Mouse (Mus musculus) embryonic facial prominence, embryonic 11.5 days (tissue): ENCODE measurements around the gene BC048679. TPM values are rescaled to one million over a fixed set of nuclear protein-coding genes. Genes with fewer than 3 reads are reported as not detected.

ENCODE experiments used
- ATAC-seq: fragments of 200-750 bp; cut with Nextera tagmentation; replicated peaks from 2 replicates; pipeline ENCODE4 v1.8.0; 2017; ENCODE audit warnings: low read depth; ENCODE audit not compliant: insufficient number of reproducible peaks, low FRiP score, low TSS enrichment
- DNase-seq: peaks from one replicate; pipeline ENCODE4 v3.0.0-alpha.2; 2015; ENCODE audit warnings: low spot score
- H3K27ac ChIP-seq: fragments of 300-500 bp; sonication (generic); replicated peaks from 2 replicates; pipeline ENCODE4 v1.5.1; 2014; ENCODE audit warnings: mild to moderate bottlenecking, low read depth, low read length, control low read depth
- H3K27me3 ChIP-seq: fragments of 300-500 bp; sonication (generic); 2 replicates; pipeline ENCODE4 v1.6.1; 2014; ENCODE audit warnings: mild to moderate bottlenecking, low read length, moderate library complexity, mixed read lengths; ENCODE audit not compliant: control insufficient read depth, insufficient read depth
- H3K36me3 ChIP-seq: fragments of 300-500 bp; sonication (generic); replicated peaks from 2 replicates; pipeline ENCODE4 v1.6.1; 2014; ENCODE audit warnings: low read depth, mild to moderate bottlenecking, low read length, moderate library complexity, mixed read lengths; ENCODE audit not compliant: control insufficient read depth, insufficient read depth
- H3K4me1 ChIP-seq: fragments of 300-500 bp; sonication (generic); 2 replicates; pipeline ENCODE4 v1.6.1; 2014; ENCODE audit warnings: low read length, mixed read lengths; ENCODE audit not compliant: control insufficient read depth, insufficient read depth
- H3K4me2 ChIP-seq: fragments of 300-500 bp; sonication (generic); 2 replicates; pipeline ENCODE4 v1.6.1; 2014; ENCODE audit warnings: low read depth, mild to moderate bottlenecking, control low read depth, low read length, moderate library complexity
- H3K4me3 ChIP-seq: fragments of 300-500 bp; sonication (generic); 2 replicates; pipeline ENCODE4 v1.5.1; 2014; ENCODE audit warnings: low read depth, low read length, control low read depth
- H3K9ac ChIP-seq: fragments of 300-500 bp; sonication (generic); replicated peaks from 2 replicates; pipeline ENCODE4 v1.6.1; 2014; ENCODE audit warnings: mild to moderate bottlenecking, control low read depth, low read length
- H3K9me3 ChIP-seq: fragments of 300-500 bp; sonication (generic); replicated peaks from 2 replicates; pipeline ENCODE4 v1.6.1; 2016; ENCODE audit warnings: mild to moderate bottlenecking, low read length, inconsistent platforms, mixed read lengths; ENCODE audit not compliant: control insufficient read depth
- WGBS: fragments of 180-500 bp; shearing (Covaris S2); extraction: QIAGEN DNeasy Blood & Tissue Kit; methylation state at CpG from one replicate; pipeline ENCODE4 v1.1.7; 2014; 5-methylcytosine and 5-hydroxymethylcytosine counted together
- polyA plus RNA-seq: library from polyadenylated mRNA; unstranded; fragments of >200 nt; fragmentation: Nextera tagmentation; extraction: Ambion mirVana; gene quantifications from 2 replicates; pipeline ENCODE4 v1.2.1, GENCODE M21; 2014

Gene BC048679
- 0.36 TPM in 1 of 2 replicates, not detected in the other for polyA plus RNA-seq

DNA sequence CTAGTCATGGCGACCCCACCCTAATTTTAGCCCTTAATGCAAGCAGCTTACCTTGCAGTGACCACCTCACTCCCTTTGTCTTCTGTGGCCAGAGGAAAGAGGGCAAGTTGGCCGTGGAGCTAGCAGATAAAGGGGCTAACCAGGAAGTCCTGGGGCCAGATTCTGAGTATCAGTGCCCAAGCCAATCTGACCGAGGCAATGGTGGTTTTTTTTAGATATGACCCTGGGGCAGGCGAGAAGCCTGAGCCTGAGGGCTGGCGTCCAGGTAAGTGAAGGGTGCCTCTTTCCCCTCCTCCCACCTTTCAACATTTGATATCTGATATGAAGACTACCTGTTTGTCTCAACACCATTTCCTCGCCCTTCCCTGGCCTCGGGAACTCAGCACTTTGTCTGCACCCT is at the start of gene BC048679:
Gene BC048679 (minus strand): TSS at position 101 of the 400 bp plus-strand sequence.
- Histone ChIP-seq H3K27ac (no peak within 1 kb of the TSS), H3K27me3 (peaks cover 7% of the 10 kb centered on the region; the same call in 1 of the 2 replicates)
- 61% methylated on average over 7 of the region's 7 CpGs for WGBS

DNA sequence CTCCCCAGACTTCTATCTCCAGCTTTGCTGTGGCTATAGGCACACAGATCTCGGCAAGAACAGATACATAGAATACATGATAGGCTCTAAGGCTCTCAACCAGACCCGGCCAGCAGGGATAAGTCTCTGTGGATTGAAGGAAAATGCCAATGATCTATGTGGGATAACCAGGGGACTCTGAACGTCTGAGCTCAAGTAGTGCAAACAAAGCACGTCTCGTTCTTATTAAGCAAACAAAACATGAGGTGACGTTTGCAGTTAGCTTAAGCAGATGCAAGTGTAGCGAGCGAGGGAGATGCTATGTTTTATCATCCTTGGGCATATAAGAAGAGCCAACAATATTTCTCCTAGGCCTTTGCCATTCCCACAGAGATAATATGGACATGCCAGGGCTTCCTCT is 44.9 kb upstream of the BC048679 start:
- Histone ChIP-seq H3K4me1 (no peaks in the 10 kb centered on the region), H3K4me2 (no peak overlapping the region), H3K27ac (no peak overlapping the region), H3K9me3 (no peaks in the 10 kb centered on the region), H3K9ac (no peak overlapping the region), H3K4me3 (no peak overlapping the region), H3K36me3 (no peaks in the 10 kb centered on the region), H3K27me3 (no peaks in the 10 kb centered on the region)
- DNase-seq: no peak
- WGBS: 87% methylated on average over 8 of the region's 8 CpGs
- ATAC-seq: no peak

More for the DNA sequence above, at the start of gene BC048679:
- Histone ChIP-seq H3K4me1 (no peaks in the 10 kb centered on the region), H3K4me3 (no peak within 1 kb of the TSS), H3K4me2 (no peak within 1 kb of the TSS), H3K36me3 (no peaks in the 10 kb centered on the region), H3K9me3 (no peaks in the 10 kb centered on the region), H3K9ac (no peak within 1 kb of the TSS)
- DNase-seq: no peak
- ATAC-seq: no peak

DNA sequence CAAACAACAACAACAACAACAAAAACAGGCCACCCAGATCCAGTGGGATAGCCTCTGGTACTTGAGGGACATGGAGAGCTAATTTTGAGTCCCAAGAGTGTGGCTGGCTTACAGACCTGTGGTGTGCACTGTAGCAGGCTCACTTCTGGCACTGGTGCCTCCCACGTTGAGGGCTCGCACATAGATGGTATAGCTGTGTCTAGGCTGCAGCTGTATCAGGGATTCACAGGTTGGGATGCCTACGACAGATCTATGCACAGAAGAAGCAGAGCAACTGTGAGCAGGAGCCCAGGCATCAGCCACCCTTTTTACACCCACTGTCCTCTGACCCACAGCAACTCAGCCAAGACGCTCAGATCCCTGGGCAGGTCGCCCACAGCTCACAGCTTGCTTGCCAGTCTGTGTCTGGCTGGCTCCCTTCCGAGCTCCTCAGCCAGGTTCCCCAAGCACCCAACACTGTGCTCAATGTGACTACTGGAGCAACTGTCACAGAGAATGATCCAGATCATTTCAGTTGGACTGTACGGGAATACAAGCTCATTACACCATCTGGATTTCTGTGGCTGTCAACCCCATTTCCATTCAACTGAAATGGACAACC is 43.9 kb upstream of the BC048679 start:
- H3K9ac ChIP-seq: no peak overlapping the region
- H3K27me3 ChIP-seq: no peaks in the 10 kb centered on the region
- H3K36me3 ChIP-seq: no peaks in the 10 kb centered on the region
- no peak overlapping the region for H3K4me2 ChIP-seq
- H3K4me3 ChIP-seq: no peak overlapping the region
- 82% methylated on average over 7 of the region's 7 CpGs for WGBS
- no peak overlapping the region for H3K27ac ChIP-seq
- no peaks in the 10 kb centered on the region for H3K9me3 ChIP-seq
- DNase-seq (no peak), ATAC-seq (no peak)
- no peaks in the 10 kb centered on the region for H3K4me1 ChIP-seq

DNA sequence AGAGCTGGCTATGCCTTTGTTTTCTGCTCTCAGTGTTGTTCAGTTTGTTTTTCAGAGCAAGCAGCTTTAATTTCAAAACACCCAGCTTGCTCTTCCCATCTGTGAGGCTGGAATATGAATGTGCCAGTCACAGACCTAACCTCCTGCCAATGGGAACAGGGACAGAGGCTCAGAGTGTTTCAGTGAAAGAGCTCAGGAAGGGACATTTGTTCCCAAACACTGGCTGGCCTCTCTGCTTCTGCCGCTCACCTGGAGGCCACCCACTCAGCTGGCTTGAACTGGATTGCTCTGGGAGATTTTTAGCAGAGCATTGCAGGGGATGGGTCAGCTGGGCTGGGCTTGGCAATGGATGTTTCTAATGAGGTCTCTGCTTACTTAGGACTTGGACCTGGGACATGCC is 42.9 kb upstream of the BC048679 start:
- H3K36me3 ChIP-seq: no peaks in the 10 kb centered on the region
- DNase-seq: no peak
- H3K4me1 ChIP-seq: no peaks in the 10 kb centered on the region
- H3K9me3 ChIP-seq: no peaks in the 10 kb centered on the region
- H3K9ac ChIP-seq: no peak overlapping the region
- H3K27ac ChIP-seq: no peak overlapping the region
- H3K4me2 ChIP-seq: no peak overlapping the region
- H3K4me3 ChIP-seq: no peak overlapping the region
- 60% methylated on average over 1 of the region's 1 CpGs for WGBS
- no peaks in the 10 kb centered on the region for H3K27me3 ChIP-seq
- ATAC-seq: no peak

DNA sequence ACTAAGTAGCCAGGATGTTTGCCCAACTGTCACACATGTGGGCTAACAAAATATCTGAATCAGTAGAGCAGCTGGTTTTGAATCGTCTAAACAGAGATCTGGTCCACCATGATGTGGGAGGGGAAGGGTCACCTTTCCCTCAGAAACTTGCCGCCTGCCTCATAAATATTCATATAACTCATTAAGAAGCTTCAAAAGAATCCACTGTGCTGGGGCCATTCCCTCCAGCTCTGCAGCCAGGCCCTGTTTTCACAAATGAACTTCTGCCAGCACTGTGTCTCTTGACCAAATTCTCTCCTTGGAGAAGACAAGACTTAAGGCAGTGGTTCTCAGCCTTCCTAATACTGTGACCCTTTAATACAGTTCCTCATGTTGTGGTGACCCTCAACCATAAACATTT is 41.5 kb upstream of the BC048679 start:
- H3K27ac ChIP-seq: no peak overlapping the region
- no peak overlapping the region for H3K9ac ChIP-seq
- H3K27me3 ChIP-seq: no peaks in the 10 kb centered on the region
- ATAC-seq: no peak
- no peaks in the 10 kb centered on the region for H3K9me3 ChIP-seq
- WGBS: 20% methylated on average over 2 of the region's 2 CpGs
- no peak overlapping the region for H3K4me3 ChIP-seq
- no peaks in the 10 kb centered on the region for H3K36me3 ChIP-seq
- H3K4me1 ChIP-seq: no peaks in the 10 kb centered on the region
- H3K4me2 ChIP-seq: no peak overlapping the region
- no peak for DNase-seq

DNA sequence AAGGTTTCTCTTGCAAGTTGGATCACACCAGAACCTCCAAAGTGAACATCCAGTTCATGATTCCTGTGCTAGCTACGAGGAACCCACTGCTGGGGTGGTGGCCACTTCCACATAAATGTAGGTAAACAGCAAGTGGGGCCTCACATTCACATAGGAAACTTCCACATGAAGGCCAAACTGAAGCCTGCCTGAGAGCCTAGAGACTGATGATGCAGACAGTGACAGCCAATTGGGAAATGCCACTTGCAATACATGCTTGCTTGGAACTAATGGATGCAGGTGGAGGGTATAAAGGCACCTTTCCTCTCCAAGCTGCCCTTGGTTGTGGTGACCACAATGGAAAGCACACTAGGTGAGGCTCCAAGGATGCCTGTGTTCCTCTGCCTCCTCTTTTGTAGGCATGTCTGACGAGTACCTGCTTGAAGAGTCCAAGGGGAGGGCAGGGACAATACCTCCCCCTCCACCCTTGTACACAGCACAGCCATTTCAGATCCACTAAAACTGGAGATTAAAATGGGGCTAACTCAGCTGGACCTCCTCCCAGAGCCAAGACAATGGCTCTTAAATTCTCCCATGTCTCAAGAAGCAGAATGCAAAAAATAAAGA is 40.1 kb upstream of the BC048679 start:
- Histone ChIP-seq H3K4me2 (no peak overlapping the region), H3K27ac (no peak overlapping the region), H3K27me3 (no peaks in the 10 kb centered on the region), H3K4me3 (no peak overlapping the region), H3K36me3 (peaks cover 10% of the 10 kb centered on the region), H3K4me1 (no peaks in the 10 kb centered on the region), H3K9me3 (no peaks in the 10 kb centered on the region), H3K9ac (no peak overlapping the region)
- DNase-seq (no peak), ATAC-seq (no peak)
- WGBS: 75% methylated on average over 2 of the region's 2 CpGs

DNA sequence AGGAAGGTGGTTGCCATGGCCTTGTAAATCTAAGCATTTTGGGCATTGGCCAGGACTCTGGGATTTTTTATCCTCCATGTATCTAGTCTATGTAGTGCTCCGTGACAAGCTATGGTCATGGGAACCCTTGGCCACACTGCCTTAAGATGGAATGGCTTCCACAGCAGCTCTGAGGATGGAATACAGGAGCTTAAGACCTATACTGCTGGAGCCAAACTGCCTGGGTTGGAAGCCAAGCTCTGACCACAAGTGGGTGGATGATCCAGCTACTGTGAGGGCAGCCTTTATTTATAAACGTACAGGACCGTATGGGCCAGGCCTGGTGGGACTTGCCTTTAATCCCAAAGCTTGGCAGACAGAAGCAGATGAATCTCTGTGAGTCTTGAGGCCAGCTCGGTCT is 38.4 kb upstream of the BC048679 start:
- H3K4me1 ChIP-seq: no peaks in the 10 kb centered on the region
- no peak overlapping the region for H3K9ac ChIP-seq
- no peak overlapping the region for H3K4me3 ChIP-seq
- H3K36me3 ChIP-seq: peaks cover 10% of the 10 kb centered on the region
- no peak overlapping the region for H3K27ac ChIP-seq
- no peak overlapping the region for H3K4me2 ChIP-seq
- no peak for ATAC-seq
- WGBS: 92% methylated on average over 4 of the region's 4 CpGs
- no peak for DNase-seq
- H3K9me3 ChIP-seq: no peaks in the 10 kb centered on the region
- no peaks in the 10 kb centered on the region for H3K27me3 ChIP-seq

DNA sequence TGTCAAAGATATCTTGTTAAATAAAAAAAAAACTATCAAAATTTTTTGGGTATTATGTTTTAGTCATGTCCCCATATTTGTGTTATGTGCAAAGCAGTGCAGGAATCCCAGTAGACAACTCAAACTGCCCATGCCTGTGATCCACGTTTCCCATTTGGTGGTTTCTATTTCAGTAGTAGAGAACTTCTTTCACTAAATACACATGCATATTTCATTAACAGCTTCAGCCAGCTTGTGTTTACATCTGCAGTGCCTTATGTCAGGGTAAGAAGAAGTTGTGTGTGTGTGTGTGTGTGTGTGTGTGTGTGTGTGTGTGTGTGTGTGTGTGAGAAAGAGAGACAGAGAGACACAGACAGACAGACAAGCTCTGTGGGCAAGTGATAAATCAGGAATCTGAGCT is 33.4 kb upstream of the BC048679 start:
- 86% methylated on average over 1 of the region's 1 CpGs for WGBS
- Histone ChIP-seq H3K27me3 (no peaks in the 10 kb centered on the region), H3K36me3 (peaks cover 10% of the 10 kb centered on the region)

More for the DNA sequence above, 33.4 kb upstream of the BC048679 start:
- Histone ChIP-seq H3K4me3 (no peak overlapping the region), H3K4me1 (no peaks in the 10 kb centered on the region), H3K9me3 (no peaks in the 10 kb centered on the region), H3K4me2 (no peak overlapping the region), H3K9ac (no peak overlapping the region), H3K27ac (no peak overlapping the region)
- DNase-seq: no peak
- ATAC-seq: no peak
